Mouse (Mus musculus): ENCODE measurements at regions not wholly inside any gene's neighbourhood (a gene's known extent, or its start where the extent isn't known, plus 50 kb on each side); places are given as distances from the start of the nearest gene placed in this dataset.

GRCm38 (mm10) chr7:70834787-70835461 lies 468.4 kb upstream of the Nr2f2 start:
- DNase-seq (ENCODE audit: low spot score), result no peak

GRCm38 (mm10) chr7:70828486-70829195 lies 462.1 kb upstream of the Nr2f2 start:
- DNase-seq (ENCODE audit: low spot score), result no peak

GRCm38 (mm10) chr7:70826074-70826473 lies 459.5 kb upstream of the Nr2f2 start:
- DNase-seq (ENCODE audit: low spot score), result no peak

- DNase-seq (ENCODE audit: low spot score), result no peak
Observed at GRCm38 (mm10) chr7:70823020-70823419, 456.5 kb upstream of the Nr2f2 start.

GRCm38 (mm10) chr7:70822310-70822821 lies 455.8 kb upstream of the Nr2f2 start:
- DNase-seq (ENCODE audit: low spot score), result peak; percentile 67

- DNase-seq (ENCODE audit: low spot score), result no peak
Observed at GRCm38 (mm10) chr7:70821861-70822260, 455.3 kb upstream of the Nr2f2 start.

GRCm38 (mm10) chr7:70817347-70817913 lies 450.9 kb upstream of the Nr2f2 start:
- DNase-seq (ENCODE audit: low spot score), result no peak

- no peak for DNase-seq (ENCODE audit: low spot score)
Observed at GRCm38 (mm10) chr7:70814391-70814790, 447.9 kb upstream of the Nr2f2 start.

GRCm38 (mm10) chr7:70813101-70813500 lies 446.6 kb upstream of the Nr2f2 start:
- DNase-seq (ENCODE audit: low spot score), result no peak

- DNase-seq (ENCODE audit: low spot score), result no peak
Observed at GRCm38 (mm10) chr7:70810411-70811090, 444.0 kb upstream of the Nr2f2 start.

- DNase-seq (ENCODE audit: low spot score), result no peak
Observed at GRCm38 (mm10) chr7:70804281-70804680, 437.7 kb upstream of the Nr2f2 start.

GRCm38 (mm10) chr7:70799976-70800375 lies 433.4 kb upstream of the Nr2f2 start:
- DNase-seq (ENCODE audit: low spot score), result no peak

- no peak for DNase-seq (ENCODE audit: low spot score)
Observed at GRCm38 (mm10) chr7:70799031-70799766, 432.7 kb upstream of the Nr2f2 start.

- DNase-seq (ENCODE audit: low spot score), result no peak
Observed at GRCm38 (mm10) chr7:70796038-70796760, 429.7 kb upstream of the Nr2f2 start.

GRCm38 (mm10) chr7:70788902-70789796 lies 422.6 kb upstream of the Nr2f2 start:
- no peak for DNase-seq (ENCODE audit: low spot score)

GRCm38 (mm10) chr7:70787966-70788365 lies 421.4 kb upstream of the Nr2f2 start:
- DNase-seq (ENCODE audit: low spot score), result no peak

- DNase-seq (ENCODE audit: low spot score), result no peak
Observed at GRCm38 (mm10) chr7:70780742-70781332, 414.3 kb upstream of the Nr2f2 start.

- no peak for DNase-seq (ENCODE audit: low spot score)
Observed at GRCm38 (mm10) chr7:70777763-70778162, 411.2 kb upstream of the Nr2f2 start.

- DNase-seq (ENCODE audit: low spot score), result no peak
Observed at GRCm38 (mm10) chr7:70769655-70770054, 403.1 kb upstream of the Nr2f2 start.

GRCm38 (mm10) chr7:70767697-70768096 lies 401.2 kb upstream of the Nr2f2 start:
- no peak for DNase-seq (ENCODE audit: low spot score)
